Mouse (Mus musculus) liver, postnatal 0 days (tissue): ENCODE measurements at regions not wholly inside any gene's neighbourhood (a gene's known extent, or its start where the extent isn't known, plus 50 kb on each side); places are given as distances from the start of the nearest gene placed in this dataset.

Experiments used
- CTCF ChIP-seq: sonication (generic); IDR thresholded peaks from 2 replicates; pipeline ENCODE4 v1.5.1; 2016; ENCODE audit warnings: antibody characterized with exemption, low read depth
- EP300 ChIP-seq: IDR thresholded peaks from 2 replicates; pipeline ENCODE4 v1.6.1; 2016; ENCODE audit warnings: antibody characterized with exemption, low read depth, mild to moderate bottlenecking

GRCm38 (mm10) chr1:194412193-194412592, 205.8 kb upstream of the Plxna2 start:
- no peak for TF ChIP-seq CTCF
- TF ChIP-seq EP300 = no peak
